In the genomic region with DNA sequence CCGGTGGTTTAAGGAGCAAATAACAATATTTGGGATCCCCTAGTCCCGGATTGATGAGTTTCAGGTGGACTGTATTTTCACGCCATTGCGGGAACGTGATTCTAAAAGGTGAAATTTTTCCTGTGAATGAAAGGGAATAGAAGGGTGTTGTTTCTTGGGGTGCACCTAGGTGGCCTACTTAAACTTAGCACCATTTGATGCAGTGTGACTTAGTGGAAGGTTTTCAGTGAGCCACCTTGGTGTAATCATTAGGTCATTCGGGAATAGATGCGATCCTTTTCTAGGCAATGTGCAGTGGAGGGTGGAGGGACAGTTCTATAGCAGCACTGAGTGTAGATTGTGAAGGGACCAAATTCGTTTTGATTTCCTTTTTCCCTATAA, we compare ENCODE assay signal across 8 mouse cellular contexts. TPM values are rescaled to one million over a fixed set of nuclear protein-coding genes. Genes with fewer than 3 reads are reported as not detected.
DNase-seq lines count a peak whose midpoint lies in the region; ATAC-seq lines count a peak whose summit lies in the region.

No protein-coding gene starts in this region.

- DNase-seq in 416B (ENCODE audit: low read depth): peak; percentile 67
- DNase-seq in forebrain, embryonic 14.5 days (ENCODE audit: low spot score): peak; percentile 46
- DNase-seq in yolk sac, embryonic 10.5 days (ENCODE audit: low spot score): no peak
- no peak for DNase-seq in cerebellum, postnatal 10 days
- DNase-seq in frontal cortex, postnatal 25 days (ENCODE audit: low spot score in 2 of 2): no peak

- ATAC-seq in erythroblast, adult 5-6 weeks (replicated peaks; ENCODE audit: low FRiP score, poor library complexity, severe bottlenecking): no peak
- no peak for ATAC-seq in forebrain, embryonic 14.5 days
- ATAC-seq in liver, embryonic 16.5 days (ENCODE audit: low read depth): no peak

- WGBS in forebrain, embryonic 14.5 days: 4% methylated on average over 8 of the region's 8 CpGs
- 4% methylated on average over 8 of the region's 8 CpGs for WGBS in liver, embryonic 16.5 days (ENCODE audit: insufficient replicate concordance)

- H3K9ac ChIP-seq in forebrain, embryonic 14.5 days (ENCODE audit: low read length): peak overlapping the region; percentile 96
- H3K9ac ChIP-seq in liver, embryonic 16.5 days (ENCODE audit: low read depth, low read length): peak overlapping the region; percentile 78; the same call in 1 of the 2 replicates

- H3K36me3 ChIP-seq in erythroblast, embryonic 14.5 days (ENCODE audit: control insufficient read depth): no peaks in the 10 kb centered on the region
- H3K36me3 ChIP-seq in forebrain, embryonic 14.5 days (ENCODE audit: control insufficient read depth, insufficient read depth, low read length): no peaks in the 10 kb centered on the region
- no peaks in the 10 kb centered on the region for H3K36me3 ChIP-seq in liver, embryonic 16.5 days (ENCODE audit: control insufficient read depth, insufficient read depth)

- peak overlapping the region; percentile 83 for H3K4me2 ChIP-seq in forebrain, embryonic 14.5 days (ENCODE audit: low read length)
- H3K4me2 ChIP-seq in liver, embryonic 16.5 days (ENCODE audit: low read depth, low read length): peak overlapping the region; percentile 94

- H3K9me3 ChIP-seq in erythroblast, embryonic 14.5 days (ENCODE audit: control insufficient read depth, low read length): no peaks in the 10 kb centered on the region
- no peaks in the 10 kb centered on the region for H3K9me3 ChIP-seq in forebrain, embryonic 14.5 days (replicated peaks; ENCODE audit: control insufficient read depth, low read length)
- no peaks in the 10 kb centered on the region for H3K9me3 ChIP-seq in liver, embryonic 16.5 days (replicated peaks; ENCODE audit: control insufficient read depth, low read length)

- peak overlapping the region; percentile 85 for H3K4me3 ChIP-seq in erythroblast, embryonic 14.5 days (replicated peaks)
- H3K4me3 ChIP-seq in forebrain, embryonic 14.5 days (ENCODE audit: low read depth, low read length): peak overlapping the region; percentile 90
- H3K4me3 ChIP-seq in liver, embryonic 16.5 days (ENCODE audit: low read depth, low read length): peak overlapping the region; percentile 82

- H3K4me1 ChIP-seq in erythroblast, embryonic 14.5 days (ENCODE audit: control insufficient read depth): peaks cover 37% of the 10 kb centered on the region
- peaks cover 12% of the 10 kb centered on the region; the same call in 1 of the 2 replicates for H3K4me1 ChIP-seq in forebrain, embryonic 14.5 days (ENCODE audit: control insufficient read depth, insufficient read depth, low read length)
- H3K4me1 ChIP-seq in liver, embryonic 16.5 days (ENCODE audit: control insufficient read depth, low read depth, low read length): peaks cover 10% of the 10 kb centered on the region

- peak overlapping the region; percentile 98; the same call in 1 of the 2 replicates for H3K27ac ChIP-seq in forebrain, embryonic 14.5 days (ENCODE audit: low read depth, low read length)
- no peak overlapping the region for H3K27ac ChIP-seq in liver, embryonic 16.5 days (ENCODE audit: low read length)

- peaks cover 41% of the 10 kb centered on the region for H3K27me3 ChIP-seq in erythroblast, embryonic 14.5 days (ENCODE audit: control insufficient read depth)
- no peaks in the 10 kb centered on the region for H3K27me3 ChIP-seq in forebrain, embryonic 14.5 days (replicated peaks; ENCODE audit: control insufficient read depth, insufficient read depth, low read length)
- peaks cover 14% of the 10 kb centered on the region for H3K27me3 ChIP-seq in liver, embryonic 16.5 days (ENCODE audit: control insufficient read depth, insufficient read depth, low read depth, low read length)

RNA-seq across cellular contexts. Expression of a gene that starts 0.7 kb away (rescaled TPM):
- 0.32 and 0.80 TPM in 2 replicates for polyA plus RNA-seq in erythroblast, embryonic 14.5 days (2012)
- total RNA-seq in erythroblast, adult 5-6 weeks (2015; ENCODE audit: low replicate concordance): 2.1 and 3.6 TPM in 2 replicates
- total RNA-seq in erythroblast, adult 5-6 weeks (2017; ENCODE audit: low replicate concordance): 3.1 and 6.6 TPM in 2 replicates
- polyA plus RNA-seq in forebrain, embryonic 14.5 days (2014; fragmentation: Nextera tagmentation; extraction: Ambion mirVana): 93.0 and 112 TPM in 2 replicates
- polyA plus RNA-seq in liver, embryonic 16.5 days (2015; fragmentation: Nextera tagmentation; extraction: Ambion mirVana): 13.1 and 14.2 TPM in 2 replicates

Comparison
In these comparisons a context has a peak if more than half of its experiments do, and no peak if none do; other contexts are left out.
1. DNase-seq: peak in 416B (single experiment) and forebrain, embryonic 14.5 days (single experiment); none in yolk sac, embryonic 10.5 days (single experiment), cerebellum, postnatal 10 days (0 of 2) and frontal cortex, postnatal 25 days (0 of 2).
2. Peak in every context shown above with its lines, with median percentiles within 50 percentile points of each other: H3K4me3 ChIP-seq.